In the genomic region with DNA sequence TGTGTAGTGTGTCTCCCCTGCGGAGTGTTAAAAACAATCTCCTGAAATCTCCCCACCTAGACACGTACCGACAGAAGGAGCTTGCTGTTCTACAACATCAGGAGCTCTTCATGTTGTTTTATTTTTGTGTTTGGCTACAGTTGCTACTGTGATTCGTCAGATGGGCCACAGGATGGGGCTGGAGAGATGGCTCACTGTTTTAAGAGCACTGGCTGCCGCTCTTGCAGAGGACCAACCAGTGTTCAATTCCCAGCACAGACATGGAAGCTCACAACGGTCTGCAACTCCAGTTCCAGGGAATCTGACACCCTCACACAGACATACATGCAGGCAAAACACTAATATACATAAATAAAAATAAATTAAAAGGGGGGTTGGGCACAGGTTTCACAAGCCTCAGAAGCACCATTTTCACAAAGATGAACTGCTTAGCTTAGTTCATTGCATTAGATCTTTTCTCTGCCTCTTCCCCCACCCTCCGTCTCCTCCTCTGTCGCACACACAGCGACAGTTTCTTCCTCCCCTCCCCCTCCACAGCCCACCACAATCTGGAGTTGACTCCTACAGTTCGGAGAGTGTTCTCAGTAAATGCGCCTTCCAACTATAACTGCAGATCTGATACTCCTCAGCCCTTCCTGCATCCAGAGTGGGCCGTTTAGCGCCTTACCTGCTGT, we compare ENCODE assay signal across 8 mouse cellular contexts. TPM values are rescaled to one million over a fixed set of nuclear protein-coding genes. Genes with fewer than 3 reads are reported as not detected.
DNase-seq lines count a peak whose midpoint lies in the region; ATAC-seq and TF ChIP-seq lines count a peak whose summit lies in the region.

No protein-coding gene starts in this region.

- H3K4me3 ChIP-seq in cerebellum, adult 2 months (replicated peaks; ENCODE audit: insufficient read depth, low read depth, low read length), result no peak overlapping the region
- no peak overlapping the region for H3K4me3 ChIP-seq in lung, postnatal 0 days (ENCODE audit: low read depth, low read length)
- no peak overlapping the region for H3K4me3 ChIP-seq in limb, embryonic 15.5 days
- 0 out of 2 replicates have a peak overlapping the region, but pooled peaks have one; percentile 4 for H3K4me3 ChIP-seq in stomach, embryonic 14.5 days (ENCODE audit: low read depth, low read length)

- no peak overlapping the region for H3K9ac ChIP-seq in lung, postnatal 0 days (replicated peaks; ENCODE audit: low read depth)
- H3K9ac ChIP-seq in limb, embryonic 15.5 days, result no peak overlapping the region
- no peak overlapping the region for H3K9ac ChIP-seq in stomach, embryonic 14.5 days (replicated peaks; ENCODE audit: low read depth, low read length)

- H3K36me3 ChIP-seq in lung, postnatal 0 days (ENCODE audit: insufficient read depth, low read length), result no peaks in the 10 kb centered on the region
- H3K36me3 ChIP-seq in limb, embryonic 15.5 days, result peaks cover 4% of the 10 kb centered on the region; the same call in 1 of the 2 replicates
- H3K36me3 ChIP-seq in stomach, embryonic 14.5 days (ENCODE audit: control insufficient read depth, insufficient read depth, low read length), result no peaks in the 10 kb centered on the region

- no peak for TF ChIP-seq EP300 in lung, postnatal 0 days (IDR thresholded peaks at IDR 0.05)

- 39% methylated on average over 13 of the region's 13 CpGs for WGBS in cerebellum, adult 2 months
- WGBS in lung, postnatal 0 days, result 28% methylated on average over 13 of the region's 13 CpGs
- WGBS in limb, embryonic 15.5 days, result 22% methylated on average over 13 of the region's 13 CpGs
- WGBS in stomach, embryonic 14.5 days, result 26% methylated on average over 13 of the region's 13 CpGs

- no peak for TF ChIP-seq POLR2A in cerebellum, adult 2 months (IDR thresholded peaks at IDR 0.05; ENCODE audit: borderline replicate concordance, insufficient read depth, low read length)

- no peak overlapping the region for H3K4me2 ChIP-seq in lung, postnatal 0 days (replicated peaks; ENCODE audit: low read depth, low read length)
- peak overlapping the region; percentile 8 for H3K4me2 ChIP-seq in limb, embryonic 15.5 days
- H3K4me2 ChIP-seq in stomach, embryonic 14.5 days (replicated peaks; ENCODE audit: low read depth, low read length), result peak overlapping the region; percentile 13; the same call in 1 of the 2 replicates

- no peaks in the 10 kb centered on the region for H3K9me3 ChIP-seq in lung, postnatal 0 days (ENCODE audit: low read length)
- no peaks in the 10 kb centered on the region for H3K9me3 ChIP-seq in limb, embryonic 15.5 days
- no peaks in the 10 kb centered on the region for H3K9me3 ChIP-seq in stomach, embryonic 14.5 days (ENCODE audit: control insufficient read depth, low read depth, low read length)

- peaks cover 6% of the 10 kb centered on the region for H3K4me1 ChIP-seq in cerebellum, adult 2 months (ENCODE audit: control insufficient read depth, insufficient read depth, low read length)
- H3K4me1 ChIP-seq in lung, postnatal 0 days (ENCODE audit: insufficient read depth, low read depth, low read length), result peaks cover 30% of the 10 kb centered on the region; the same call in 1 of the 2 replicates
- H3K4me1 ChIP-seq in limb, embryonic 15.5 days, result peaks cover 43% of the 10 kb centered on the region
- H3K4me1 ChIP-seq in stomach, embryonic 14.5 days (ENCODE audit: control insufficient read depth, insufficient read depth, low read length), result peaks cover 19% of the 10 kb centered on the region

- no peak overlapping the region for H3K27ac ChIP-seq in cerebellum, adult 2 months (ENCODE audit: insufficient read depth, low read length)
- no peak overlapping the region for H3K27ac ChIP-seq in lung, postnatal 0 days (ENCODE audit: low read length)
- no peak overlapping the region for H3K27ac ChIP-seq in limb, embryonic 15.5 days
- no peak overlapping the region; the same call in 1 of the 2 replicates for H3K27ac ChIP-seq in stomach, embryonic 14.5 days (ENCODE audit: low read length)

- ATAC-seq in lung, postnatal 0 days, result no peak
- ATAC-seq in limb, embryonic 15.5 days (ENCODE audit: insufficient number of reproducible peaks, low FRiP score, low TSS enrichment, low read depth), result no peak
- ATAC-seq in stomach, embryonic 14.5 days (ENCODE audit: insufficient number of reproducible peaks, insufficient read depth, low FRiP score, low read depth), result no peak

- peak; percentile 10 to 32 for DNase-seq in cerebellum, postnatal 14 days
- no peak for DNase-seq in cerebellum, adult 2 months
- DNase-seq in lung, postnatal 0 days (ENCODE audit: low spot score), result peak; percentile 39
- no peak for DNase-seq in lung, postnatal 10 days
- no peak for DNase-seq in layer of hippocampus, adult 11-12 months (ENCODE audit: low spot score)
- DNase-seq in urinary bladder, postnatal 36 days (ENCODE audit: low spot score in 2 of 2), result no peak

- H3K27me3 ChIP-seq in cerebellum, adult 2 months (ENCODE audit: control insufficient read depth, insufficient read depth, low read length), result no peaks in the 10 kb centered on the region
- H3K27me3 ChIP-seq in lung, postnatal 0 days (replicated peaks; ENCODE audit: insufficient read depth, low read length), result no peaks in the 10 kb centered on the region
- H3K27me3 ChIP-seq in limb, embryonic 15.5 days, result no peaks in the 10 kb centered on the region
- no peaks in the 10 kb centered on the region for H3K27me3 ChIP-seq in stomach, embryonic 14.5 days (ENCODE audit: control insufficient read depth, insufficient read depth, low read length)

- TF ChIP-seq CTCF in cerebellum, adult 2 months (IDR thresholded peaks at IDR 0.05; ENCODE audit: borderline replicate concordance, insufficient read depth, low read depth, low read length), result no peak; the same call in 1 of the 2 replicates
- TF ChIP-seq CTCF in lung, postnatal 0 days (IDR thresholded peaks at IDR 0.05), result peak; percentile 51

RNA-seq across cellular contexts. Expression of a gene that starts 6.0 kb away (rescaled TPM):
- 188 and 209 TPM in 2 replicates for polyA plus RNA-seq in cerebellum, adult 2 months (2012; rRNA removed)
- 80.2 and 80.3 TPM in 2 replicates for polyA plus RNA-seq in lung, postnatal 0 days (2015; fragmentation: Nextera tagmentation; extraction: Ambion mirVana)
- polyA plus RNA-seq in limb, embryonic 15.5 days (2015; fragmentation: Nextera tagmentation; extraction: Ambion mirVana), result 104 and 112 TPM in 2 replicates
- 150 and 152 TPM in 2 replicates for polyA plus RNA-seq in stomach, embryonic 14.5 days (2014; fragmentation: Nextera tagmentation; extraction: Ambion mirVana)

RNA-seq across cellular contexts. Expression of a gene that starts 9.1 kb away (rescaled TPM):
- 13.2 and 13.6 TPM in 2 replicates for polyA plus RNA-seq in cerebellum, adult 2 months (2012; rRNA removed)
- 20.7 and 23.9 TPM in 2 replicates for polyA plus RNA-seq in lung, postnatal 0 days (2015; fragmentation: Nextera tagmentation; extraction: Ambion mirVana)
- polyA plus RNA-seq in limb, embryonic 15.5 days (2015; fragmentation: Nextera tagmentation; extraction: Ambion mirVana), result 13.4 and 15.2 TPM in 2 replicates
- polyA plus RNA-seq in stomach, embryonic 14.5 days (2014; fragmentation: Nextera tagmentation; extraction: Ambion mirVana), result 11.9 and 15.1 TPM in 2 replicates

RNA-seq across cellular contexts. Expression of a gene that starts 14.7 kb away (rescaled TPM):
- polyA plus RNA-seq in cerebellum, adult 2 months (2012; rRNA removed), result 0.35 and 0.52 TPM in 2 replicates
- polyA plus RNA-seq in lung, postnatal 0 days (2015; fragmentation: Nextera tagmentation; extraction: Ambion mirVana), result 1.8 and 2.2 TPM in 2 replicates
- 0.37 and 0.38 TPM in 2 replicates for polyA plus RNA-seq in limb, embryonic 15.5 days (2015; fragmentation: Nextera tagmentation; extraction: Ambion mirVana)
- 0.35 and 0.38 TPM in 2 replicates for polyA plus RNA-seq in stomach, embryonic 14.5 days (2014; fragmentation: Nextera tagmentation; extraction: Ambion mirVana)

RNA-seq across cellular contexts. Expression of a gene that starts 24.5 kb away (rescaled TPM):
- polyA plus RNA-seq in cerebellum, adult 2 months (2012; rRNA removed), result 1.8 and 3.0 TPM in 2 replicates
- 6.9 and 7.2 TPM in 2 replicates for polyA plus RNA-seq in lung, postnatal 0 days (2015; fragmentation: Nextera tagmentation; extraction: Ambion mirVana)
- polyA plus RNA-seq in limb, embryonic 15.5 days (2015; fragmentation: Nextera tagmentation; extraction: Ambion mirVana), result 2.6 and 3.3 TPM in 2 replicates
- polyA plus RNA-seq in stomach, embryonic 14.5 days (2014; fragmentation: Nextera tagmentation; extraction: Ambion mirVana), result 1.4 and 1.6 TPM in 2 replicates

RNA-seq across cellular contexts. Expression of a gene that starts 36.3 kb away (rescaled TPM):
- 0.25 and 0.34 TPM in 2 replicates for polyA plus RNA-seq in cerebellum, adult 2 months (2012; rRNA removed)
- 0.48 and 1.1 TPM in 2 replicates for polyA plus RNA-seq in lung, postnatal 0 days (2015; fragmentation: Nextera tagmentation; extraction: Ambion mirVana)
- 0.61 and 0.79 TPM in 2 replicates for polyA plus RNA-seq in limb, embryonic 15.5 days (2015; fragmentation: Nextera tagmentation; extraction: Ambion mirVana)
- polyA plus RNA-seq in stomach, embryonic 14.5 days (2014; fragmentation: Nextera tagmentation; extraction: Ambion mirVana), result 0.65 and 1.1 TPM in 2 replicates

Comparison
In these comparisons a context has a peak if more than half of its experiments do, and no peak if none do; other contexts are left out.
1. DNase-seq: peak in cerebellum, postnatal 14 days (2 of 2) and lung, postnatal 0 days (single experiment); none in cerebellum, adult 2 months (0 of 2), lung, postnatal 10 days (single experiment), layer of hippocampus, adult 11-12 months (single experiment) and urinary bladder, postnatal 36 days (0 of 2).